Mouse (Mus musculus): Measurements from ENCODE around the gene Nova1. TPM values are rescaled to one million over a fixed set of nuclear protein-coding genes. Genes with fewer than 3 reads are reported as not detected.
A peak's percentile ranks its signal among the peaks of the same experiment; 100 is the strongest.

The Nova1 gene
- polyA plus RNA-seq, 1 experiment from 2014 or later = 98.2 TPM

GRCm38 (mm10) chr12:46759450-46759849, 59.3 kb downstream of the Nova1 start:
- H3K27ac ChIP-seq (replicated peaks) = no peak overlapping the region
- ATAC-seq (ENCODE audit: low read depth) = no peak
- H3K36me3 ChIP-seq = no peaks in the 10 kb centered on the region
- WGBS = 77% methylated on average over 7 of the region's 7 CpGs
- no peaks in the 10 kb centered on the region for H3K27me3 ChIP-seq
- H3K9me3 ChIP-seq = no peaks in the 10 kb centered on the region
- no peak overlapping the region for H3K4me3 ChIP-seq
- H3K4me1 ChIP-seq (replicated peaks) = peaks cover 1% of the 10 kb centered on the region; the same call in 1 of the 2 replicates
- H3K4me2 ChIP-seq = no peak overlapping the region
- no peak overlapping the region for H3K9ac ChIP-seq

GRCm38 (mm10) chr12:46754325-46754848, 64.3 kb downstream of the Nova1 start:
- WGBS = 55% methylated on average over 4 of the region's 4 CpGs
- Histone ChIP-seq H3K9ac (no peak overlapping the region), H3K27me3 (no peaks in the 10 kb centered on the region), H3K4me3 (no peak overlapping the region), H3K4me2 (no peak overlapping the region), H3K9me3 (no peaks in the 10 kb centered on the region), H3K36me3 (no peaks in the 10 kb centered on the region), H3K27ac (replicated peaks) (0 out of 2 replicates have a peak overlapping the region, but pooled peaks have one; percentile 28), H3K4me1 (replicated peaks) (peaks cover 5% of the 10 kb centered on the region; the same call in 1 of the 2 replicates)
- ATAC-seq (ENCODE audit: low read depth) = peak; percentile 27; the same call in 1 of the 2 replicates

- WGBS = 65% methylated on average over 3 of the region's 3 CpGs
- no peaks in the 10 kb centered on the region for H3K9me3 ChIP-seq
- no peak overlapping the region for H3K27ac ChIP-seq (replicated peaks)
- no peaks in the 10 kb centered on the region for H3K36me3 ChIP-seq
- H3K4me1 ChIP-seq (replicated peaks) = peaks cover 5% of the 10 kb centered on the region; the same call in 1 of the 2 replicates
- H3K4me3 ChIP-seq = no peak overlapping the region
- H3K9ac ChIP-seq = no peak overlapping the region
- H3K27me3 ChIP-seq = no peaks in the 10 kb centered on the region
- no peak for ATAC-seq (ENCODE audit: low read depth)
- no peak overlapping the region for H3K4me2 ChIP-seq
Measured at GRCm38 (mm10) chr12:46753096-46753495, 65.6 kb downstream of the Nova1 start.

GRCm38 (mm10) chr12:46733261-46733660, 85.5 kb downstream of the Nova1 start:
- no peak for ATAC-seq (ENCODE audit: low read depth)
- Histone ChIP-seq H3K4me1 (replicated peaks) (0 out of 2 replicates have a peak, but pooled peaks cover 6% of the 10 kb centered on the region), H3K4me3 (no peak overlapping the region), H3K36me3 (no peaks in the 10 kb centered on the region), H3K27ac (replicated peaks) (no peak overlapping the region), H3K27me3 (no peaks in the 10 kb centered on the region), H3K9ac (no peak overlapping the region), H3K4me2 (no peak overlapping the region), H3K9me3 (no peaks in the 10 kb centered on the region)

- 73% methylated on average over 1 of the region's 1 CpGs for WGBS
- H3K9ac ChIP-seq = no peak overlapping the region
- ATAC-seq (ENCODE audit: low read depth) = no peak
Measured at GRCm38 (mm10) chr12:46731943-46732342, 86.8 kb downstream of the Nova1 start.

DNA sequence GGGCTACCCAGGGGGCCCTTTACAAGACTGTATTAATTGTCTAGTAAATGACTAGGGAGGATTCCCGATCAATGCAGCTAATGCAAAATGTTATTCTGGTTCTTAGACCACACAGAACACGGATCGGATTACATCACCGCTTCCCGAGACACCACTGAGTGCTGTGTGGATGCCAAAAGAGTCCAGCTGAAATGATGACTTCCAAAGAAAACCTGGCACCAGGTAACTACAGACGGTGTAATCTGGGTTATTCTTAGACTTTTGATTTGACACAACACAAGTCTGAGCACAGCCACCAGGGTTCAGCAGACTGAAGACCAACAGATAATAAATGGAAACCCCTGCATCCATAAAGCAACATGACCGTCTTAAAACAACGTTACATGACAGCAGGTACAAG, 96.8 kb downstream of the Nova1 start:
- peaks cover 15% of the 10 kb centered on the region for H3K4me1 ChIP-seq (replicated peaks)
- no peaks in the 10 kb centered on the region for H3K27me3 ChIP-seq
- ATAC-seq (ENCODE audit: low read depth) = peak; percentile 57; the same call in 1 of the 2 replicates
- H3K4me3 ChIP-seq = no peak overlapping the region
- H3K9me3 ChIP-seq = no peaks in the 10 kb centered on the region
- H3K27ac ChIP-seq (replicated peaks) = peak overlapping the region; percentile 25; the same call in 1 of the 2 replicates
- no peak overlapping the region for H3K9ac ChIP-seq
- no peak overlapping the region for H3K4me2 ChIP-seq
- H3K36me3 ChIP-seq = no peaks in the 10 kb centered on the region
- 31% methylated on average over 8 of the region's 8 CpGs for WGBS

More at GRCm38 (mm10) chr12:46731943-46732342, 86.8 kb downstream of the Nova1 start:
- no peaks in the 10 kb centered on the region for H3K9me3 ChIP-seq
- H3K4me2 ChIP-seq = no peak overlapping the region
- H3K4me3 ChIP-seq = no peak overlapping the region
- no peak overlapping the region for H3K27ac ChIP-seq (replicated peaks)
- H3K4me1 ChIP-seq (replicated peaks) = 0 out of 2 replicates have a peak, but pooled peaks cover 8% of the 10 kb centered on the region
- no peaks in the 10 kb centered on the region for H3K27me3 ChIP-seq
- no peaks in the 10 kb centered on the region for H3K36me3 ChIP-seq

DNA sequence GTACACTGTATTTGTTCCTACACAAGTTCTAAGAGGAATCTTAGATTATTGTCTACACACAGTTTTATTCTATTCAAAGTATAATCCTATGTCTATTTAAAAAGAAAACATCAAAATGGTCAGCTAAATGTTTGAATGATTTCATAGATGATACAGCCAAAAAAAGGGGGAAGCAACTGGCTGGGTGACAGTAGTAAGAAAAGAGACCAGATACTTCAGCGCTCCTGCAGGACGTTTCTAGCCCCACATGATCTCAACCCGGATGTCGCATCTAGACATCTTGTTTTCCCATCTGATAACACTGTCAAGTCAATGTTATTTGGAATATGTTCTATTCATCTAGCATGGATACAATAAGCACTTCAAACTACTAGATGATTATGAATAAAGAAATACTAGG, 99.7 kb downstream of the Nova1 start:
- no peak for ATAC-seq (ENCODE audit: low read depth)
- no peaks in the 10 kb centered on the region for H3K9me3 ChIP-seq
- no peak overlapping the region for H3K9ac ChIP-seq
- H3K4me3 ChIP-seq = no peak overlapping the region
- peaks cover 11% of the 10 kb centered on the region for H3K4me1 ChIP-seq (replicated peaks)
- H3K36me3 ChIP-seq = no peaks in the 10 kb centered on the region
- H3K27ac ChIP-seq (replicated peaks) = no peak overlapping the region
- no peaks in the 10 kb centered on the region for H3K27me3 ChIP-seq
- 95% methylated on average over 4 of the region's 4 CpGs for WGBS
- no peak overlapping the region for H3K4me2 ChIP-seq

- Histone ChIP-seq H3K9ac (no peak overlapping the region), H3K4me1 (replicated peaks) (no peaks in the 10 kb centered on the region), H3K27me3 (no peaks in the 10 kb centered on the region), H3K9me3 (no peaks in the 10 kb centered on the region), H3K4me2 (no peak overlapping the region), H3K27ac (replicated peaks) (no peak overlapping the region), H3K4me3 (no peak overlapping the region), H3K36me3 (peaks cover 13% of the 10 kb centered on the region)
- WGBS = 85% methylated on average over 2 of the region's 2 CpGs
- no peak for ATAC-seq (ENCODE audit: low read depth)
Measured at GRCm38 (mm10) chr12:46710094-46710493, 108.6 kb downstream of the Nova1 start.

- 83% methylated on average over 7 of the region's 7 CpGs for WGBS
- Histone ChIP-seq H3K27ac (replicated peaks) (no peak overlapping the region), H3K36me3 (peaks cover 13% of the 10 kb centered on the region), H3K9me3 (no peaks in the 10 kb centered on the region), H3K4me2 (no peak overlapping the region), H3K9ac (no peak overlapping the region), H3K27me3 (no peaks in the 10 kb centered on the region), H3K4me1 (replicated peaks) (no peaks in the 10 kb centered on the region), H3K4me3 (no peak overlapping the region)
- no peak for ATAC-seq (ENCODE audit: low read depth)
Measured at GRCm38 (mm10) chr12:46709475-46709874, 109.3 kb downstream of the Nova1 start.

- Histone ChIP-seq H3K9ac (no peak overlapping the region), H3K27ac (replicated peaks) (peak overlapping the region; percentile 24), H3K36me3 (no peaks in the 10 kb centered on the region; the same call in 1 of the 2 replicates), H3K4me3 (no peak overlapping the region), H3K4me1 (replicated peaks) (peaks cover 12% of the 10 kb centered on the region; the same call in 1 of the 2 replicates), H3K4me2 (no peak overlapping the region), H3K9me3 (no peaks in the 10 kb centered on the region), H3K27me3 (no peaks in the 10 kb centered on the region)
- WGBS = 77% methylated on average over 8 of the region's 8 CpGs
- ATAC-seq (ENCODE audit: low read depth) = no peak
Measured at GRCm38 (mm10) chr12:46700202-46700601, 118.5 kb downstream of the Nova1 start.

GRCm38 (mm10) chr12:46676341-46676740, 142.4 kb downstream of the Nova1 start:
- WGBS = 70% methylated on average over 2 of the region's 2 CpGs
- no peaks in the 10 kb centered on the region for H3K9me3 ChIP-seq
- no peak overlapping the region for H3K27ac ChIP-seq (replicated peaks)
- H3K9ac ChIP-seq = no peak overlapping the region
- H3K4me2 ChIP-seq = no peak overlapping the region
- H3K36me3 ChIP-seq = no peaks in the 10 kb centered on the region
- H3K4me1 ChIP-seq (replicated peaks) = no peaks in the 10 kb centered on the region
- no peaks in the 10 kb centered on the region for H3K27me3 ChIP-seq
- ATAC-seq (ENCODE audit: low read depth) = no peak
- no peak overlapping the region for H3K4me3 ChIP-seq

- WGBS = 65% methylated on average over 2 of the region's 2 CpGs
- Histone ChIP-seq H3K4me1 (replicated peaks) (no peaks in the 10 kb centered on the region), H3K36me3 (no peaks in the 10 kb centered on the region), H3K4me3 (no peak overlapping the region), H3K27me3 (no peaks in the 10 kb centered on the region), H3K27ac (replicated peaks) (no peak overlapping the region), H3K9ac (no peak overlapping the region), H3K4me2 (no peak overlapping the region), H3K9me3 (no peaks in the 10 kb centered on the region)
- ATAC-seq (ENCODE audit: low read depth) = no peak
Measured at GRCm38 (mm10) chr12:46666706-46667105, 152.0 kb downstream of the Nova1 start.

DNA sequence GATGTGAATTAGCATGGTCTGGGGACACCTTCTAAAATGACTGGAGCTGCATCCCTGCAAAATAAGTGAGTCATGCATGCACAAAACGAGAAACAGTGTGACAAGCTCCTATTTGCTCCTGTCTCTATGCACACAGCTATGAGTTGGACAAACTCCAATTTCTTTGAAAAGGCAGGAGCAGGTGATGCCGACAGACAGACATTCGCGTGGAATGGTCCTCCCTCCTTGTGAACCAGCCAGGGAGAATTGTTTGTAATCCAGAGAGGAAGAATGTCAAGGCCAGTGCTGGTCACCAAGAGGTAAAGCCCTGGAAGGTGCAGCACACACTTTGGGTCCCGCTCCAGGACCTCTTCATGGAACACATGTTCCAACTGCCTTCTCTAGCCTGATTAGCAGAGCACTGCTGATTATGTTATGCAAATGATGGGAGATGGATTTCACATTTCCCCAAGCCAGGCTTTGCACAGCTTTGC, 172.6 kb downstream of the Nova1 start:
- ATAC-seq (ENCODE audit: low read depth) = peak; percentile 59
- no peak overlapping the region for H3K4me2 ChIP-seq
- H3K4me1 ChIP-seq (replicated peaks) = peaks cover 18% of the 10 kb centered on the region
- H3K4me3 ChIP-seq = no peak overlapping the region
- 57% methylated on average over 5 of the region's 5 CpGs for WGBS
- H3K27me3 ChIP-seq = peaks cover 3% of the 10 kb centered on the region; the same call in 1 of the 2 replicates
- H3K27ac ChIP-seq (replicated peaks) = 0 out of 2 replicates have a peak overlapping the region, but pooled peaks have one; percentile 25
- H3K9me3 ChIP-seq = no peaks in the 10 kb centered on the region
- no peak overlapping the region for H3K9ac ChIP-seq
- H3K36me3 ChIP-seq = no peaks in the 10 kb centered on the region
